Mouse (Mus musculus): ENCODE measurements around the gene Map2k3. TPM values are rescaled to one million over a fixed set of nuclear protein-coding genes. Genes with fewer than 3 reads are reported as not detected.

Gene Map2k3
- polyA plus RNA-seq, 1 experiment from 2014 or later: 47.3 TPM

GRCm38 (mm10) chr11:60955621-60956383 is 24.0 kb downstream of the Map2k3 start:
- no peaks in the 10 kb centered on the region for H3K9me3 ChIP-seq (ENCODE audit: control insufficient read depth, low read length)
- H3K4me3 ChIP-seq (ENCODE audit: low read depth, low read length): no peak overlapping the region
- no peaks in the 10 kb centered on the region for H3K27me3 ChIP-seq (ENCODE audit: control insufficient read depth, insufficient read depth, low read length)
- no peak for DNase-seq (ENCODE audit: low spot score)
- 78% methylated on average over 9 of the region's 9 CpGs for WGBS
- H3K36me3 ChIP-seq (ENCODE audit: control insufficient read depth, insufficient read depth, low read length): no peaks in the 10 kb centered on the region
- ATAC-seq (replicated peaks; ENCODE audit: low FRiP score): no peak
- H3K4me2 ChIP-seq (ENCODE audit: low read depth, low read length, severe bottlenecking): no peak overlapping the region
- no peak overlapping the region for H3K9ac ChIP-seq (ENCODE audit: low read length)
- H3K4me1 ChIP-seq (replicated peaks; ENCODE audit: control insufficient read depth, insufficient read depth, low read length): no peaks in the 10 kb centered on the region
- no peak overlapping the region for H3K27ac ChIP-seq (ENCODE audit: low read depth, low read length)

- DNase-seq (ENCODE audit: low spot score): no peak
- H3K4me3 ChIP-seq (ENCODE audit: low read depth, low read length): no peak overlapping the region
- no peaks in the 10 kb centered on the region for H3K36me3 ChIP-seq (ENCODE audit: control insufficient read depth, insufficient read depth, low read length)
- H3K27me3 ChIP-seq (ENCODE audit: control insufficient read depth, insufficient read depth, low read length): no peaks in the 10 kb centered on the region
- no peak for ATAC-seq (replicated peaks; ENCODE audit: low FRiP score)
- no peak overlapping the region for H3K27ac ChIP-seq (ENCODE audit: low read depth, low read length)
- 91% methylated on average over 4 of the region's 4 CpGs for WGBS
- H3K4me1 ChIP-seq (replicated peaks; ENCODE audit: control insufficient read depth, insufficient read depth, low read length): no peaks in the 10 kb centered on the region
- no peak overlapping the region for H3K4me2 ChIP-seq (ENCODE audit: low read depth, low read length, severe bottlenecking)
- no peaks in the 10 kb centered on the region for H3K9me3 ChIP-seq (ENCODE audit: control insufficient read depth, low read length)
- no peak overlapping the region for H3K9ac ChIP-seq (ENCODE audit: low read length)
Measured at GRCm38 (mm10) chr11:60958948-60959347, 27.1 kb downstream of the Map2k3 start.

GRCm38 (mm10) chr11:60961176-60961575 is 29.3 kb downstream of the Map2k3 start:
- Histone ChIP-seq H3K27me3 (ENCODE audit: control insufficient read depth, insufficient read depth, low read length) (no peaks in the 10 kb centered on the region), H3K9me3 (ENCODE audit: control insufficient read depth, low read length) (no peaks in the 10 kb centered on the region), H3K4me2 (ENCODE audit: low read depth, low read length, severe bottlenecking) (no peak overlapping the region), H3K36me3 (ENCODE audit: control insufficient read depth, insufficient read depth, low read length) (no peaks in the 10 kb centered on the region), H3K4me1 (replicated peaks; ENCODE audit: control insufficient read depth, insufficient read depth, low read length) (no peaks in the 10 kb centered on the region), H3K27ac (ENCODE audit: low read depth, low read length) (no peak overlapping the region), H3K9ac (ENCODE audit: low read length) (no peak overlapping the region), H3K4me3 (ENCODE audit: low read depth, low read length) (no peak overlapping the region)
- DNase-seq (ENCODE audit: low spot score): no peak
- 78% methylated on average over 1 of the region's 1 CpGs for WGBS
- ATAC-seq (replicated peaks; ENCODE audit: low FRiP score): no peak

GRCm38 (mm10) chr11:60962709-60963108 is 30.9 kb downstream of the Map2k3 start:
- no peaks in the 10 kb centered on the region for H3K4me1 ChIP-seq (replicated peaks; ENCODE audit: control insufficient read depth, insufficient read depth, low read length)
- no peak overlapping the region for H3K4me2 ChIP-seq (ENCODE audit: low read depth, low read length, severe bottlenecking)
- H3K27ac ChIP-seq (ENCODE audit: low read depth, low read length): no peak overlapping the region
- no peak overlapping the region for H3K4me3 ChIP-seq (ENCODE audit: low read depth, low read length)
- DNase-seq (ENCODE audit: low spot score) (no peak), ATAC-seq (replicated peaks; ENCODE audit: low FRiP score) (no peak)
- H3K36me3 ChIP-seq (ENCODE audit: control insufficient read depth, insufficient read depth, low read length): no peaks in the 10 kb centered on the region
- 86% methylated on average over 5 of the region's 5 CpGs for WGBS
- no peaks in the 10 kb centered on the region for H3K27me3 ChIP-seq (ENCODE audit: control insufficient read depth, insufficient read depth, low read length)
- no peaks in the 10 kb centered on the region for H3K9me3 ChIP-seq (ENCODE audit: control insufficient read depth, low read length)
- H3K9ac ChIP-seq (ENCODE audit: low read length): no peak overlapping the region

GRCm38 (mm10) chr11:60966974-60967373 is 35.1 kb downstream of the Map2k3 start:
- H3K9ac ChIP-seq (ENCODE audit: low read length): no peak overlapping the region
- no peaks in the 10 kb centered on the region for H3K27me3 ChIP-seq (ENCODE audit: control insufficient read depth, insufficient read depth, low read length)
- no peak overlapping the region for H3K4me2 ChIP-seq (ENCODE audit: low read depth, low read length, severe bottlenecking)
- no peak overlapping the region for H3K27ac ChIP-seq (ENCODE audit: low read depth, low read length)
- H3K9me3 ChIP-seq (ENCODE audit: control insufficient read depth, low read length): no peaks in the 10 kb centered on the region
- 63% methylated on average over 6 of the region's 6 CpGs for WGBS
- DNase-seq (ENCODE audit: low spot score) (no peak), ATAC-seq (replicated peaks; ENCODE audit: low FRiP score) (no peak)
- H3K36me3 ChIP-seq (ENCODE audit: control insufficient read depth, insufficient read depth, low read length): no peaks in the 10 kb centered on the region
- H3K4me1 ChIP-seq (replicated peaks; ENCODE audit: control insufficient read depth, insufficient read depth, low read length): no peaks in the 10 kb centered on the region
- no peak overlapping the region for H3K4me3 ChIP-seq (ENCODE audit: low read depth, low read length)

- Histone ChIP-seq H3K9me3 (ENCODE audit: control insufficient read depth, low read length) (no peaks in the 10 kb centered on the region), H3K36me3 (ENCODE audit: control insufficient read depth, insufficient read depth, low read length) (no peaks in the 10 kb centered on the region), H3K27me3 (ENCODE audit: control insufficient read depth, insufficient read depth, low read length) (no peaks in the 10 kb centered on the region), H3K9ac (ENCODE audit: low read length) (no peak overlapping the region), H3K4me1 (replicated peaks; ENCODE audit: control insufficient read depth, insufficient read depth, low read length) (0 out of 2 replicates have a peak, but pooled peaks cover 1% of the 10 kb centered on the region), H3K4me2 (ENCODE audit: low read depth, low read length, severe bottlenecking) (no peak overlapping the region), H3K4me3 (ENCODE audit: low read depth, low read length) (no peak overlapping the region), H3K27ac (ENCODE audit: low read depth, low read length) (no peak overlapping the region)
- WGBS: 88% methylated on average over 11 of the region's 11 CpGs
- ATAC-seq (replicated peaks; ENCODE audit: low FRiP score): no peak
- DNase-seq (ENCODE audit: low spot score): no peak
Measured at GRCm38 (mm10) chr11:60975097-60975496, 43.3 kb downstream of the Map2k3 start.

- WGBS: 64% methylated on average over 2 of the region's 2 CpGs
- DNase-seq (ENCODE audit: low spot score): no peak
Measured at GRCm38 (mm10) chr11:60976234-60976633, 44.4 kb downstream of the Map2k3 start.

GRCm38 (mm10) chr11:60976742-60977141 is 44.9 kb downstream of the Map2k3 start:
- H3K4me2 ChIP-seq (ENCODE audit: low read depth, low read length, severe bottlenecking): no peak overlapping the region
- ATAC-seq (replicated peaks; ENCODE audit: low FRiP score) (no peak), DNase-seq (ENCODE audit: low spot score) (no peak)
- H3K4me1 ChIP-seq (replicated peaks; ENCODE audit: control insufficient read depth, insufficient read depth, low read length): 0 out of 2 replicates have a peak, but pooled peaks cover 1% of the 10 kb centered on the region
- H3K4me3 ChIP-seq (ENCODE audit: low read depth, low read length): no peak overlapping the region
- WGBS: 7% methylated on average over 8 of the region's 8 CpGs
- H3K9me3 ChIP-seq (ENCODE audit: control insufficient read depth, low read length): no peaks in the 10 kb centered on the region
- H3K27me3 ChIP-seq (ENCODE audit: control insufficient read depth, insufficient read depth, low read length): no peaks in the 10 kb centered on the region
- H3K27ac ChIP-seq (ENCODE audit: low read depth, low read length): no peak overlapping the region
- no peak overlapping the region for H3K9ac ChIP-seq (ENCODE audit: low read length)
- H3K36me3 ChIP-seq (ENCODE audit: control insufficient read depth, insufficient read depth, low read length): no peaks in the 10 kb centered on the region

More at GRCm38 (mm10) chr11:60976234-60976633, 44.4 kb downstream of the Map2k3 start:
- H3K4me2 ChIP-seq (ENCODE audit: low read depth, low read length, severe bottlenecking): no peak overlapping the region
- H3K9ac ChIP-seq (ENCODE audit: low read length): no peak overlapping the region
- no peak overlapping the region for H3K4me3 ChIP-seq (ENCODE audit: low read depth, low read length)
- H3K27me3 ChIP-seq (ENCODE audit: control insufficient read depth, insufficient read depth, low read length): no peaks in the 10 kb centered on the region
- H3K4me1 ChIP-seq (replicated peaks; ENCODE audit: control insufficient read depth, insufficient read depth, low read length): 0 out of 2 replicates have a peak, but pooled peaks cover 1% of the 10 kb centered on the region
- ATAC-seq (replicated peaks; ENCODE audit: low FRiP score): no peak
- no peaks in the 10 kb centered on the region for H3K36me3 ChIP-seq (ENCODE audit: control insufficient read depth, insufficient read depth, low read length)
- no peaks in the 10 kb centered on the region for H3K9me3 ChIP-seq (ENCODE audit: control insufficient read depth, low read length)
- H3K27ac ChIP-seq (ENCODE audit: low read depth, low read length): no peak overlapping the region

- H3K36me3 ChIP-seq (ENCODE audit: control insufficient read depth, insufficient read depth, low read length): no peaks in the 10 kb centered on the region
- H3K4me2 ChIP-seq (ENCODE audit: low read depth, low read length, severe bottlenecking): no peak overlapping the region
- 37% methylated on average over 3 of the region's 3 CpGs for WGBS
- H3K9me3 ChIP-seq (ENCODE audit: control insufficient read depth, low read length): no peaks in the 10 kb centered on the region
- no peak overlapping the region for H3K4me3 ChIP-seq (ENCODE audit: low read depth, low read length)
- no peak overlapping the region for H3K9ac ChIP-seq (ENCODE audit: low read length)
- H3K4me1 ChIP-seq (replicated peaks; ENCODE audit: control insufficient read depth, insufficient read depth, low read length): 0 out of 2 replicates have a peak, but pooled peaks cover 1% of the 10 kb centered on the region
- no peak overlapping the region for H3K27ac ChIP-seq (ENCODE audit: low read depth, low read length)
- no peak for DNase-seq (ENCODE audit: low spot score)
- ATAC-seq (replicated peaks; ENCODE audit: low FRiP score): no peak
- no peaks in the 10 kb centered on the region for H3K27me3 ChIP-seq (ENCODE audit: control insufficient read depth, insufficient read depth, low read length)
Measured at GRCm38 (mm10) chr11:60977153-60977552, 45.3 kb downstream of the Map2k3 start.

Data from forebrain, embryonic 11.5 days (tissue).